Mouse (Mus musculus) midbrain, postnatal 0 days (tissue): ENCODE measurements at regions not wholly inside any gene's neighbourhood (a gene's known extent, or its start where the extent isn't known, plus 50 kb on each side); places are given as distances from the start of the nearest gene placed in this dataset.

Source experiments
- ATAC-seq: fragments of 200-750 bp; cut with Nextera tagmentation; 2 replicates; pipeline ENCODE4 v1.8.0; 2017; ENCODE audit warnings: moderate number of reproducible peaks, mild to moderate bottlenecking, moderate TSS enrichment, moderate library complexity; ENCODE audit not compliant: low FRiP score
- DNase-seq: peaks from one replicate; pipeline ENCODE4 v3.0.0-alpha.2; 2015; ENCODE audit warnings: low spot score
- H3K27ac ChIP-seq: fragments of 300-500 bp; sonication (generic); 2 replicates; pipeline ENCODE4 v1.5.1; 2014; ENCODE audit warnings: low read depth, mild to moderate bottlenecking, low read length, mixed read lengths
- H3K27me3 ChIP-seq: fragments of 300-500 bp; sonication (generic); 2 replicates; pipeline ENCODE4 v1.6.1; 2014; ENCODE audit warnings: low read length, control low read depth, mixed read lengths; ENCODE audit not compliant: insufficient read depth
- H3K36me3 ChIP-seq: fragments of 300-500 bp; sonication (generic); 2 replicates; pipeline ENCODE4 v1.6.1; 2014; ENCODE audit warnings: low read length, control low read depth, mixed read lengths; ENCODE audit not compliant: insufficient read depth
- H3K4me1 ChIP-seq: fragments of 300-500 bp; sonication (generic); 2 replicates; pipeline ENCODE4 v1.6.1; 2014; ENCODE audit warnings: mild to moderate bottlenecking, control low read depth, antibody characterized with exemption, low read length, mixed read lengths; ENCODE audit not compliant: insufficient read depth
- H3K4me2 ChIP-seq: fragments of 300-500 bp; sonication (generic); 2 replicates; pipeline ENCODE4 v1.6.1; 2014; ENCODE audit warnings: low read depth, mild to moderate bottlenecking, low read length, mixed read lengths; ENCODE audit not compliant: poor library complexity, severe bottlenecking
- H3K4me3 ChIP-seq: fragments of 300-500 bp; sonication (generic); 2 replicates; pipeline ENCODE4 v1.5.1; 2014; ENCODE audit warnings: low read depth, mild to moderate bottlenecking, low read length, moderate library complexity
- H3K9ac ChIP-seq: fragments of 300-500 bp; sonication (generic); replicated peaks from 2 replicates; pipeline ENCODE4 v1.6.1; 2014; ENCODE audit warnings: mild to moderate bottlenecking, low read length, moderate library complexity, mixed read lengths; ENCODE audit not compliant: poor library complexity, severe bottlenecking
- H3K9me3 ChIP-seq: fragments of 300-500 bp; sonication (generic); 2 replicates; pipeline ENCODE4 v1.6.1; 2016; ENCODE audit warnings: low read length, control low read depth
- CTCF ChIP-seq: IDR thresholded peaks from 2 replicates; pipeline ENCODE4 v1.5.1; 2016; ENCODE audit warnings: antibody characterized with exemption, mild to moderate bottlenecking
- WGBS: fragments of 180-500 bp; shearing (Covaris S2); extraction: QIAGEN DNeasy Blood & Tissue Kit; methylation state at CpG from one replicate; pipeline ENCODE4 v1.1.7; 2014; 5-methylcytosine and 5-hydroxymethylcytosine counted together

- no peaks in the 10 kb centered on the region for H3K9me3 ChIP-seq
- H3K27ac ChIP-seq, result no peak overlapping the region
- no peak for ATAC-seq
- H3K4me2 ChIP-seq, result no peak overlapping the region
- no peaks in the 10 kb centered on the region for H3K4me1 ChIP-seq
- H3K4me3 ChIP-seq, result no peak overlapping the region
- H3K9ac ChIP-seq, result no peak overlapping the region
- TF ChIP-seq CTCF, result no peak
- no peaks in the 10 kb centered on the region for H3K27me3 ChIP-seq
- DNase-seq, result no peak
- 93% methylated on average over 5 of the region's 5 CpGs for WGBS
- no peaks in the 10 kb centered on the region for H3K36me3 ChIP-seq
Observed at GRCm38 (mm10) chr13:97630921-97631320, 129.5 kb downstream of the Gm10260 start.

GRCm38 (mm10) chr13:97628608-97629007 is 131.8 kb downstream of the Gm10260 start:
- H3K27me3 ChIP-seq, result no peaks in the 10 kb centered on the region
- TF ChIP-seq CTCF, result no peak
- no peak for DNase-seq
- H3K9me3 ChIP-seq, result no peaks in the 10 kb centered on the region
- H3K4me1 ChIP-seq, result no peaks in the 10 kb centered on the region
- H3K27ac ChIP-seq, result no peak overlapping the region
- WGBS, result 87% methylated on average over 7 of the region's 7 CpGs
- H3K4me3 ChIP-seq, result no peak overlapping the region
- H3K4me2 ChIP-seq, result no peak overlapping the region
- no peaks in the 10 kb centered on the region for H3K36me3 ChIP-seq
- no peak overlapping the region for H3K9ac ChIP-seq
- ATAC-seq, result no peak

DNA sequence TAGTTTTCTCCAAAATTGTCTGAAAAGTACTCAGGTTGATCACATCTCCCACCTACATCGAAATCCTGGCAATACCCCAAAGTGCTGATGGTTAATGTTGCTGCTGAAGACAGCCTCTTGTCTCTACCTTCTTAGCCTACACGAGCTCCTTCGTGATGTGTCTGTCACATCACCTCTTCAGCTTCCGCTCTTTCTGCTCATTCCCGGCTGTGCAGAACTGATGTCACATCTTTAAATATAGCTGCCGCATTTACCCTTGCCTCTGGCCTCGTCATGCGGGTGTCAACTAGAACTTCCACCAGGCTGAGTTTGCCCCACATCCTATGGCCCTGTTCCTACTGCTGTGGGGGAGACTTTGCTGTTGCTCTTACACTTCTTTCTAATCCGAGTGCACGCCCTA is 133.2 kb downstream of the Gm10260 start:
- DNase-seq (no peak), ATAC-seq (no peak)
- Histone ChIP-seq H3K9ac (no peak overlapping the region), H3K9me3 (no peaks in the 10 kb centered on the region), H3K27ac (no peak overlapping the region), H3K4me2 (no peak overlapping the region), H3K27me3 (no peaks in the 10 kb centered on the region), H3K36me3 (no peaks in the 10 kb centered on the region), H3K4me3 (no peak overlapping the region), H3K4me1 (no peaks in the 10 kb centered on the region)
- no peak for TF ChIP-seq CTCF
- 92% methylated on average over 10 of the region's 10 CpGs for WGBS

GRCm38 (mm10) chr13:97626786-97627185 is 133.6 kb downstream of the Gm10260 start:
- Histone ChIP-seq H3K36me3 (no peaks in the 10 kb centered on the region), H3K27me3 (no peaks in the 10 kb centered on the region), H3K4me1 (no peaks in the 10 kb centered on the region), H3K4me2 (no peak overlapping the region), H3K9me3 (no peaks in the 10 kb centered on the region), H3K27ac (no peak overlapping the region), H3K4me3 (no peak overlapping the region), H3K9ac (no peak overlapping the region)
- TF ChIP-seq CTCF, result no peak
- 77% methylated on average over 5 of the region's 5 CpGs for WGBS
- ATAC-seq, result no peak
- DNase-seq, result no peak

GRCm38 (mm10) chr13:97626116-97626515 is 134.3 kb downstream of the Gm10260 start:
- no peak for ATAC-seq
- no peak for DNase-seq
- H3K4me3 ChIP-seq, result no peak overlapping the region
- H3K36me3 ChIP-seq, result no peaks in the 10 kb centered on the region
- 92% methylated on average over 5 of the region's 5 CpGs for WGBS
- H3K27ac ChIP-seq, result no peak overlapping the region
- TF ChIP-seq CTCF, result no peak
- H3K9me3 ChIP-seq, result no peaks in the 10 kb centered on the region
- H3K4me1 ChIP-seq, result no peaks in the 10 kb centered on the region
- no peak overlapping the region for H3K9ac ChIP-seq
- no peak overlapping the region for H3K4me2 ChIP-seq
- no peaks in the 10 kb centered on the region for H3K27me3 ChIP-seq

DNA sequence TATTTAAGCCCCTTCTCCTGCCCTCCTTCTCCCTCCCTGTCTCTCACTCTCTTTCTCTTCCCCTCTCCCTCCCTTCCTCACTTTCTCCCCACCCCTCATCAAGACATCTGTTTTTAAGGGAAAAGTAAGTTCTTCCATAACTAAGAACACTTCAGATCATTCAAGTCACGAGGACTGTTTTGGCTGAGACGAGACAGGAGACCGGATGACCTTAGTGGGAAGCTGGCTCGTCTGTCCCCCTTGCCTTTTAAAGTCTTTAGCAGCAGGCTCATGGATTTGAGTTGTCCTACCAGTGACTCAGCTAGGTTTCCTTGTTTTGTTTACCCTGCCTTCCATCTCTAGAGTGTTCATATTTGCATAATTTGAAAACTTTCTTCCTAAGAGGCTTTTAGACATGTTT is 135.0 kb downstream of the Gm10260 start:
- no peak for TF ChIP-seq CTCF
- no peak overlapping the region for H3K4me3 ChIP-seq
- no peaks in the 10 kb centered on the region for H3K4me1 ChIP-seq
- ATAC-seq, result no peak
- no peaks in the 10 kb centered on the region for H3K27me3 ChIP-seq
- no peak overlapping the region for H3K4me2 ChIP-seq
- no peak for DNase-seq
- no peaks in the 10 kb centered on the region for H3K36me3 ChIP-seq
- WGBS, result 83% methylated on average over 4 of the region's 4 CpGs
- H3K27ac ChIP-seq, result no peak overlapping the region
- H3K9me3 ChIP-seq, result no peaks in the 10 kb centered on the region
- H3K9ac ChIP-seq, result no peak overlapping the region

DNA sequence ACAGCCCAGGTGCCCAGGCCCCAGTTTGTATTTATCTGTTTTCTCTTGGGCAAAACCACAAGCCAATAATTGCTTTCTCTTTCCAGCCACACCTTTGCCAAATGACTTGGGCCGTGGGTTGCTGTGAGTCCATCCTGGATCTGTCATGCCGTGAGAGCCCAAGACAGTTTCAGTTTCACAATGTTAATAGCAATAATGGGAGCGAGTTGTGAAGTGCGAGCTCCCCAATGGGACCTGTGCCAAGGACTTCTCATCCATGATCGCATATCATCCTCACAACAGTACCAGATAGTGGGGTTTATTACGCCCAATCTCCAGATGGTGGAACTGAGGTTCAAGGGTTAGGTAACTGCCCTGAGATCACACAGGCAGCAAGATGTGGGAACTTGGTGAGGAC is 142.2 kb downstream of the Gm10260 start:
- DNase-seq (no peak), ATAC-seq (no peak)
- Histone ChIP-seq H3K4me2 (no peak overlapping the region), H3K4me3 (no peak overlapping the region), H3K9me3 (no peaks in the 10 kb centered on the region), H3K36me3 (no peaks in the 10 kb centered on the region), H3K27me3 (no peaks in the 10 kb centered on the region), H3K9ac (no peak overlapping the region), H3K27ac (no peak overlapping the region), H3K4me1 (no peaks in the 10 kb centered on the region)
- WGBS, result 91% methylated on average over 6 of the region's 6 CpGs
- no peak for TF ChIP-seq CTCF
